Comparison of ENCODE assay signal across 18 mouse cellular contexts in the genomic region with DNA sequence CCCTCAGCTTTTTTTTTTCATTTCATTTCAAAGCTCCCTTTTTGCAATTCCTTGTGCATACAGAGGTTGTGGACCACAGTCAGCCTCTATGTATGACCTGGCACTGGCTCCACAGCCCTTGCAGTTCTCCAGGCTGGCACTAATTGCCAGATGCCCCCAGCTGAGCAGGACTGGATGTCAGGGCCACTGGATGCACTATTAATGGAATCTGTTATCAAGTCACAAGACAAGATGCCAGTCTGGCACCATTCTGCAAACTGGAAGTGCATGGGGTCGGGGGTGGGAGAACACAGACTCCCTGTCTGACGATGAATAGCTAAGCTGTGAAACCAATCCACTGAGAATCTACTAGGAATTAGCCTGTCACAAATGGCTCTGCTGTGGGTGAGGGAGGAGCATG. TPM values are rescaled to one million over a fixed set of nuclear protein-coding genes. Genes with fewer than 3 reads are reported as not detected.
A peak's percentile ranks its signal among the peaks of the same experiment; 100 is the strongest.
DNase-seq lines count a peak whose midpoint lies in the region; ATAC-seq and TF ChIP-seq lines count a peak whose summit lies in the region.
"Had no signal": no experiment of that assay in that cellular context is flagged by ENCODE, and none has a peak within 500 bp of the region (broad histone marks: within the 10 kb centered on the region; RNA-seq: fewer than 3 reads in every experiment).

No protein-coding gene starts in this region.

- intact Hi-C loops in left cerebral cortex, postnatal 4 days (cut with DNase I) = loop anchor here (10.0 kb wide), 1 partner anchor 177 kb away; no protein-coding TSS in a partner anchor
- intact Hi-C loops in left cerebral cortex, adult 2 months (cut with DNase I) = no loop called here
- intact Hi-C loops in heart, postnatal 36 days (cut with DNase I) = loop anchor here (2.0 to 5.0 kb wide), 2 partner anchors 33 to 189 kb away; no protein-coding TSS in a partner anchor

- no peak overlapping the region for H3K4me2 ChIP-seq in heart, embryonic 11.5 days
- H3K4me2 ChIP-seq: embryonic facial prominence, embryonic 15.5 days; forebrain, embryonic 13.5 days; hindbrain, embryonic 12.5 days; limb, embryonic 12.5 days; midbrain, embryonic 13.5 days had no signal

- H3K4me1 ChIP-seq in heart, embryonic 11.5 days (ENCODE audit: control insufficient read depth, insufficient read depth, low read length) = peaks cover 26% of the 10 kb centered on the region
- H3K4me1 ChIP-seq: embryonic facial prominence, embryonic 15.5 days; forebrain, embryonic 13.5 days; midbrain, embryonic 13.5 days had no signal

- no peak overlapping the region for H3K27ac ChIP-seq in heart, embryonic 11.5 days (ENCODE audit: low read depth, low read length)
- no peak overlapping the region for H3K27ac ChIP-seq in left cerebral cortex, adult 2 months
- H3K27ac ChIP-seq: embryonic facial prominence, embryonic 15.5 days; forebrain, embryonic 13.5 days; gastrocnemius, adult 2 months; hindbrain, embryonic 12.5 days; layer of hippocampus, adult 2 months; limb, embryonic 12.5 days; midbrain, embryonic 13.5 days had no signal

- peak; percentile 63 to 80 for DNase-seq in heart, adult 18-20 months
- peak; percentile 64 for DNase-seq in left cerebral cortex, postnatal 4 days
- DNase-seq in left cerebral cortex, adult 2 months (ENCODE audit: extremely low spot score in 1 of 2, low spot score in 2 of 2) = no peak
- peak; percentile 65 to 78 for DNase-seq in heart, adult 9 months (ENCODE audit: low spot score in 2 of 2)
- peak; percentile 28 to 41 for DNase-seq in heart, postnatal 36 days
- DNase-seq in thymus, postnatal 0 days (ENCODE audit: low spot score) = no peak
- DNase-seq in thymus, adult 18-20 months = no peak
- DNase-seq: adrenal gland, postnatal 14 days; gastrocnemius, adult 2 months; liver, postnatal 0 days; lung, postnatal 4 days had no signal

- no peak for ATAC-seq in heart, embryonic 11.5 days (replicated peaks; ENCODE audit: insufficient number of reproducible peaks, low FRiP score, low TSS enrichment)
- ATAC-seq: forebrain, embryonic 13.5 days; midbrain, embryonic 13.5 days had no signal

- H3K36me3 ChIP-seq in heart, embryonic 11.5 days (ENCODE audit: control insufficient read depth, insufficient read depth, low read length) = no peaks in the 10 kb centered on the region
- H3K36me3 ChIP-seq: embryonic facial prominence, embryonic 15.5 days; hindbrain, embryonic 12.5 days; limb, embryonic 12.5 days; midbrain, embryonic 13.5 days had no signal

- no peaks in the 10 kb centered on the region for H3K9me3 ChIP-seq in heart, embryonic 11.5 days (replicated peaks; ENCODE audit: control insufficient read depth, low read length)
- H3K9me3 ChIP-seq: embryonic facial prominence, embryonic 15.5 days; forebrain, embryonic 13.5 days; limb, embryonic 12.5 days; midbrain, embryonic 13.5 days had no signal

- H3K4me3 ChIP-seq in heart, embryonic 11.5 days (ENCODE audit: low read depth, low read length) = no peak overlapping the region
- H3K4me3 ChIP-seq in left cerebral cortex, adult 2 months = no peak overlapping the region
- H3K4me3 ChIP-seq: embryonic facial prominence, embryonic 15.5 days; forebrain, embryonic 13.5 days; gastrocnemius, adult 2 months; hindbrain, embryonic 12.5 days; layer of hippocampus, adult 2 months; limb, embryonic 12.5 days; midbrain, embryonic 13.5 days had no signal

- no peaks in the 10 kb centered on the region for H3K27me3 ChIP-seq in heart, embryonic 11.5 days (ENCODE audit: control insufficient read depth, insufficient read depth, low read length)
- H3K27me3 ChIP-seq: embryonic facial prominence, embryonic 15.5 days; forebrain, embryonic 13.5 days; hindbrain, embryonic 12.5 days; limb, embryonic 12.5 days; midbrain, embryonic 13.5 days had no signal

- no peak overlapping the region for H3K9ac ChIP-seq in heart, embryonic 11.5 days (ENCODE audit: low read depth, low read length)
- H3K9ac ChIP-seq: embryonic facial prominence, embryonic 15.5 days; forebrain, embryonic 13.5 days; hindbrain, embryonic 12.5 days; limb, embryonic 12.5 days; liver, postnatal 0 days; midbrain, embryonic 13.5 days had no signal

- WGBS in heart, embryonic 11.5 days (ENCODE audit: insufficient replicate concordance) = 49% methylated on average over 2 of the region's 2 CpGs

- TF ChIP-seq CTCF in left cerebral cortex, adult 2 months (IDR thresholded peaks at IDR 0.05) = no peak

RNA-seq across cellular contexts. Expression of a gene that starts 22.6 kb away (rescaled TPM):
- total RNA-seq in heart, adult 18-20 months (2021) = 10 to 100 TPM; 52.3 to 52.6 TPM
- 34.4 and 38.3 TPM in 2 replicates for polyA plus RNA-seq in heart, embryonic 11.5 days (2014; fragmentation: Nextera tagmentation; extraction: Ambion mirVana)
- total RNA-seq in left cerebral cortex, postnatal 4 days (2021) = 10 to 100 TPM; 15.5 to 17.8 TPM
- 10 to 100 TPM; 20.4 to 20.6 TPM for total RNA-seq in left cerebral cortex, adult 2 months (2021)
- 10 to 100 TPM; 43.5 to 45.2 TPM for total RNA-seq in heart, postnatal 36 days (2021)
- polyA plus RNA-seq in thymus, postnatal 0 days (2015; fragmentation: Nextera tagmentation; extraction: Ambion mirVana) = 17.9 and 18.2 TPM in 2 replicates

Comparison
In these comparisons a context has a peak if more than half of its experiments do, and no peak if none do; other contexts are left out.
1. DNase-seq: peak in heart, adult 18-20 months (2 of 2), left cerebral cortex, postnatal 4 days (single experiment), heart, adult 9 months (2 of 2) and heart, postnatal 36 days (2 of 2); none in left cerebral cortex, adult 2 months (0 of 2), thymus, postnatal 0 days (single experiment) and thymus, adult 18-20 months (0 of 2).